Mouse (Mus musculus): ENCODE results near the gene Mrtfb.

GRCm38 (mm10) chr16:13298991-13299390, 42.7 kb downstream of the Mrtfb start:
- TF ChIP-seq CTCF (IDR thresholded peaks at IDR 0.05), result no peak
- peak; percentile 43 for TF ChIP-seq EP300 (IDR thresholded peaks at IDR 0.05)

Measured in lung, postnatal 0 days (tissue).